Mouse (Mus musculus) ES-E14 (cell line): ENCODE measurements around the gene Cox10. TPM values are rescaled to one million over a fixed set of nuclear protein-coding genes. Genes with fewer than 3 reads are reported as not detected.

Experiments
- DNase-seq: peaks from one replicate; pipeline ENCODE4 v3.0.0-alpha.2; 2013; ENCODE audit warnings: low read depth, low spot score
- H3K27ac ChIP-seq: 2 replicates; pipeline ENCODE4 v1.5.1; 2012; ENCODE audit warnings: low read depth, mild to moderate bottlenecking, low read length, moderate library complexity, mixed read lengths; ENCODE audit not compliant: poor library complexity, insufficient read depth, severe bottlenecking
- H3K36me3 ChIP-seq: 2 replicates; pipeline ENCODE4 v1.6.1; 2012; ENCODE audit warnings: mild to moderate bottlenecking, low read length, moderate library complexity, mixed read lengths; ENCODE audit not compliant: control insufficient read depth, poor library complexity, insufficient read depth, severe bottlenecking
- H3K4me1 ChIP-seq, 2 experiments: fragments of 150-350 bp in 1 of 2; sonication (generic) in 1 of 2; 2 replicates each; pipeline ENCODE4 v1.6.1; 2012; ENCODE audit warnings: low read length in 2 of 2, mild to moderate bottlenecking in 1 of 2, mixed read lengths in 1 of 2; ENCODE audit not compliant: control insufficient read depth in 2 of 2, insufficient read depth in 2 of 2, poor library complexity in 1 of 2
- H3K4me3 ChIP-seq, 2 experiments: fragments of 150-350 bp in 1 of 2; sonication (generic) in 1 of 2; 2 replicates each; pipeline ENCODE4 v1.5.1; 2012; ENCODE audit warnings: low read length in 2 of 2, low read depth in 1 of 2, mild to moderate bottlenecking in 1 of 2, mixed read lengths in 1 of 2; ENCODE audit not compliant: insufficient read depth in 1 of 2, poor library complexity in 1 of 2, severe bottlenecking in 1 of 2
- H3K9ac ChIP-seq: 2 replicates; pipeline ENCODE4 v1.6.1; 2012; ENCODE audit warnings: low read depth, mild to moderate bottlenecking, low read length, mixed read lengths; ENCODE audit not compliant: poor library complexity, insufficient read depth, severe bottlenecking
- H3K9me3 ChIP-seq: fragments of 150-350 bp; sonication (generic); 2 replicates; pipeline ENCODE4 v1.6.1; 2012; ENCODE audit warnings: low read depth, mild to moderate bottlenecking, low read length; ENCODE audit not compliant: control insufficient read depth, insufficient read depth
- CHD2 ChIP-seq: IDR thresholded peaks from 2 replicates; pipeline ENCODE4 v1.6.1; 2014; ENCODE audit warnings: mild to moderate bottlenecking, low read depth, low read length, inconsistent platforms
- HCFC1 ChIP-seq: IDR thresholded peaks from 2 replicates; pipeline ENCODE4 v1.6.1; 2012; ENCODE audit warnings: low read length, inconsistent platforms, borderline replicate concordance; ENCODE audit not compliant: insufficient read depth
- MAFK ChIP-seq: IDR thresholded peaks from 2 replicates; pipeline ENCODE4 v1.6.1; 2014; ENCODE audit warnings: mild to moderate bottlenecking, low read depth, low read length, inconsistent platforms; ENCODE audit not compliant: insufficient read depth
- ZC3H11A ChIP-seq: IDR thresholded peaks from 2 replicates; pipeline ENCODE4 v1.6.1; 2012; ENCODE audit warnings: low read depth, mild to moderate bottlenecking, inconsistent platforms, low read length, borderline replicate concordance
- ZNF384 ChIP-seq: IDR thresholded peaks from 2 replicates; pipeline ENCODE4 v1.6.1; 2012; ENCODE audit warnings: low read depth, low read length, inconsistent platforms
- in situ Hi-C, 2 experiments: fragments of 600-800 bp; cut with MboI; formaldehyde crosslinking; loops; one replicate each; pipeline ENCODE4 v1.15.1; 2025; ENCODE audit warnings: low sequenced_read_pairs in 2 of 2, inconsistent platforms in 1 of 2; ENCODE audit not compliant: unreplicated experiment in 2 of 2
- total RNA-seq: library from RNA; depleted of rRNA; stranded (reverse); fragments of 300-350 nt; gene quantifications from 2 replicates; pipeline ENCODE4 v1.2.3, GENCODE M21; 2012

Cox10 gene
- total RNA-seq, 1 experiment, result 24.8 TPM

- Histone ChIP-seq H3K9ac (no peak overlapping the region), H3K4me1 (no peaks in the 10 kb centered on the region), H3K27ac (no peak overlapping the region), H3K4me3 (no peak overlapping the region), H3K9me3 (no peaks in the 10 kb centered on the region), H3K36me3 (peaks cover 7% of the 10 kb centered on the region)
- in situ Hi-C loops, result no loop called here
- TF ChIP-seq ZNF384, result no peak
- no peak for TF ChIP-seq CHD2
- TF ChIP-seq MAFK, result no peak
- no peak for TF ChIP-seq HCFC1
- TF ChIP-seq ZC3H11A, result no peak
- no peak for DNase-seq
These were observed 7.7 kb downstream of the Cox10 start for GRCm38 (mm10) chr11:64071536-64071935.

DNA sequence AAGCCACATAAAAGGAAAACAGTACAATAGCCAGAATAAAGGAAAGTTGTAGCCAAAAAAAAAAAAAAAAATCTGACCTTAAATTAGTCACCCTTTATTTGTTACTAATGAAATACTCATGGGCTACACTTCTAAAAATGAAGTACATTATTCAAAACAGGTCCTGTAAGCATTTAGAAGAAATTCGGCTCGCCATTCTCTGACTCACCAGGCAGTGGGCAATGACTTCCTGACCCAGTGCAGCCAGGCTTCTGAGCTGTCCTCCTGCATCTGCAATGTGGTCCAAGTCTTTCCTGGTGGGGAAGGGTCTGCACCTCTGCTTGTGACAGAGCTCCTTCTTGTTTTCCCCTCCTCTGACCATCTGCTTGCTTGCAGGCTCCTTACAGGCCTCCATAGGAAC is 13.3 kb downstream of the Cox10 start:
- TF ChIP-seq ZC3H11A (no peak), HCFC1 (no peak), ZNF384 (no peak), CHD2 (no peak), MAFK (no peak)
- Histone ChIP-seq H3K9me3 (no peaks in the 10 kb centered on the region), H3K4me1 (no peaks in the 10 kb centered on the region), H3K36me3 (peaks cover 4% of the 10 kb centered on the region), H3K9ac (no peak overlapping the region), H3K27ac (no peak overlapping the region), H3K4me3 (no peak overlapping the region)
- DNase-seq, result no peak
- in situ Hi-C loops, result no loop called here

GRCm38 (mm10) chr11:64063130-64063529 is 16.1 kb downstream of the Cox10 start:
- in situ Hi-C loops, result no loop called here
- peaks cover 4% of the 10 kb centered on the region; the same call in 1 of the 2 replicates for H3K36me3 ChIP-seq

GRCm38 (mm10) chr11:64062226-64062625 is 17.0 kb downstream of the Cox10 start:
- no peaks in the 10 kb centered on the region for H3K9me3 ChIP-seq
- no peaks in the 10 kb centered on the region for H3K4me1 ChIP-seq
- no peak overlapping the region for H3K4me3 ChIP-seq
- in situ Hi-C loops, result no loop called here
- no peak overlapping the region for H3K27ac ChIP-seq
- no peak overlapping the region for H3K9ac ChIP-seq
- DNase-seq, result no peak
- peaks cover 4% of the 10 kb centered on the region; the same call in 1 of the 2 replicates for H3K36me3 ChIP-seq
- TF ChIP-seq MAFK, result no peak

More at GRCm38 (mm10) chr11:64063130-64063529, 16.1 kb downstream of the Cox10 start:
- no peak for TF ChIP-seq ZNF384
- TF ChIP-seq CHD2, result no peak
- no peak for TF ChIP-seq HCFC1
- no peak for TF ChIP-seq ZC3H11A
- no peak overlapping the region for H3K9ac ChIP-seq
- H3K4me3 ChIP-seq, result no peak overlapping the region
- no peak overlapping the region for H3K27ac ChIP-seq
- no peaks in the 10 kb centered on the region for H3K4me1 ChIP-seq
- H3K9me3 ChIP-seq, result no peaks in the 10 kb centered on the region
- no peak for DNase-seq

GRCm38 (mm10) chr11:64059305-64059704 is 20.0 kb downstream of the Cox10 start:
- in situ Hi-C loops, result no loop called here
- Histone ChIP-seq H3K36me3 (peaks cover 6% of the 10 kb centered on the region; the same call in 1 of the 2 replicates), H3K4me3 (no peak overlapping the region), H3K4me1 (no peaks in the 10 kb centered on the region), H3K9ac (no peak overlapping the region), H3K9me3 (no peaks in the 10 kb centered on the region), H3K27ac (no peak overlapping the region)
- no peak for DNase-seq
- TF ChIP-seq ZC3H11A (no peak), HCFC1 (no peak), MAFK (no peak), CHD2 (no peak), ZNF384 (no peak)
